Mouse (Mus musculus): ENCODE results near the gene Spata2l. TPM values are rescaled to one million over a fixed set of nuclear protein-coding genes. Genes with fewer than 3 reads are reported as not detected.

Spata2l gene
- polyA plus RNA-seq, 1 experiment from 2014 or later: 12.8 TPM

GRCm38 (mm10) chr8:123191908-123192307 is 44.1 kb downstream of the Spata2l start:
- H3K9ac ChIP-seq (replicated peaks): no peak overlapping the region

GRCm38 (mm10) chr8:123190678-123191077 is 45.4 kb downstream of the Spata2l start:
- Histone ChIP-seq H3K4me1 (peaks cover 7% of the 10 kb centered on the region; the same call in 1 of the 2 replicates), H3K27me3 (replicated peaks) (no peaks in the 10 kb centered on the region), H3K9ac (replicated peaks) (no peak overlapping the region), H3K27ac (replicated peaks) (no peak overlapping the region), H3K4me2 (peak overlapping the region; percentile 32), H3K36me3 (no peaks in the 10 kb centered on the region), H3K9me3 (replicated peaks) (no peaks in the 10 kb centered on the region), H3K4me3 (replicated peaks) (no peak overlapping the region)
- 5% methylated on average over 9 of the region's 9 CpGs for WGBS
- ATAC-seq (ENCODE audit: low FRiP score): peak; percentile 55; the same call in 1 of the 2 replicates

More at GRCm38 (mm10) chr8:123191908-123192307, 44.1 kb downstream of the Spata2l start:
- Histone ChIP-seq H3K9me3 (replicated peaks) (no peaks in the 10 kb centered on the region), H3K27ac (replicated peaks) (no peak overlapping the region), H3K4me1 (peaks cover 7% of the 10 kb centered on the region; the same call in 1 of the 2 replicates), H3K36me3 (no peaks in the 10 kb centered on the region), H3K4me2 (no peak overlapping the region), H3K4me3 (replicated peaks) (no peak overlapping the region), H3K27me3 (replicated peaks) (no peaks in the 10 kb centered on the region)
- no peak for ATAC-seq (ENCODE audit: low FRiP score)
- 60% methylated on average over 8 of the region's 8 CpGs for WGBS

GRCm38 (mm10) chr8:123188841-123189240 is 47.2 kb downstream of the Spata2l start:
- no peak for ATAC-seq (ENCODE audit: low FRiP score)
- no peak overlapping the region for H3K4me3 ChIP-seq (replicated peaks)
- no peak overlapping the region for H3K9ac ChIP-seq (replicated peaks)
- H3K9me3 ChIP-seq (replicated peaks): no peaks in the 10 kb centered on the region
- H3K4me1 ChIP-seq: peaks cover 7% of the 10 kb centered on the region; the same call in 1 of the 2 replicates
- 80% methylated on average over 7 of the region's 7 CpGs for WGBS
- H3K27me3 ChIP-seq (replicated peaks): no peaks in the 10 kb centered on the region
- no peaks in the 10 kb centered on the region for H3K36me3 ChIP-seq
- H3K4me2 ChIP-seq: no peak overlapping the region
- H3K27ac ChIP-seq (replicated peaks): no peak overlapping the region

GRCm38 (mm10) chr8:123188006-123188405 is 48.0 kb downstream of the Spata2l start:
- H3K27me3 ChIP-seq (replicated peaks): no peaks in the 10 kb centered on the region
- no peak overlapping the region for H3K4me2 ChIP-seq
- 89% methylated on average over 2 of the region's 2 CpGs for WGBS
- no peak for ATAC-seq (ENCODE audit: low FRiP score)
- no peaks in the 10 kb centered on the region for H3K36me3 ChIP-seq
- peaks cover 7% of the 10 kb centered on the region; the same call in 1 of the 2 replicates for H3K4me1 ChIP-seq
- no peak overlapping the region for H3K9ac ChIP-seq (replicated peaks)
- H3K9me3 ChIP-seq (replicated peaks): no peaks in the 10 kb centered on the region
- H3K27ac ChIP-seq (replicated peaks): no peak overlapping the region
- no peak overlapping the region for H3K4me3 ChIP-seq (replicated peaks)

GRCm38 (mm10) chr8:123185566-123186409 is 50.2 kb downstream of the Spata2l start, which contains the start of gene Dpep1:
Dpep1 (plus strand) TSS chr8:123186242.
- Histone ChIP-seq H3K4me3 (replicated peaks) (no peak within 1 kb of the TSS), H3K36me3 (no peaks in the 10 kb centered on the region), H3K9ac (replicated peaks) (no peak within 1 kb of the TSS), H3K4me1 (peaks cover 3% of the 10 kb centered on the region; the same call in 1 of the 2 replicates), H3K27me3 (replicated peaks) (no peaks in the 10 kb centered on the region), H3K9me3 (replicated peaks) (no peaks in the 10 kb centered on the region), H3K27ac (replicated peaks) (no peak within 1 kb of the TSS), H3K4me2 (no peak within 1 kb of the TSS)
- no peak for ATAC-seq (ENCODE audit: low FRiP score)
- WGBS: 51% methylated on average over 19 of the region's 19 CpGs

- no peak for ATAC-seq (ENCODE audit: low FRiP score)
Observed at GRCm38 (mm10) chr8:123181391-123181790, 54.6 kb downstream of the Spata2l start.

More at GRCm38 (mm10) chr8:123181391-123181790, 54.6 kb downstream of the Spata2l start:
- 70% methylated on average over 3 of the region's 3 CpGs for WGBS
- Histone ChIP-seq H3K36me3 (no peaks in the 10 kb centered on the region), H3K27ac (replicated peaks) (no peak overlapping the region), H3K4me2 (no peak overlapping the region), H3K9ac (replicated peaks) (no peak overlapping the region), H3K9me3 (replicated peaks) (no peaks in the 10 kb centered on the region; the same call in 1 of the 2 replicates), H3K4me1 (no peaks in the 10 kb centered on the region), H3K4me3 (replicated peaks) (no peak overlapping the region), H3K27me3 (replicated peaks) (no peaks in the 10 kb centered on the region)

Other genes starting within 250 kb of the Spata2l start
- 36.5 and 59.9 TPM in 2 replicates for gene Ankrd11, start 194.0 kb downstream of the Spata2l start, polyA plus RNA-seq (2015; fragmentation: Nextera tagmentation; extraction: Ambion mirVana)
- gene Spg7, start 173.3 kb downstream of the Spata2l start, polyA plus RNA-seq (2015; fragmentation: Nextera tagmentation; extraction: Ambion mirVana): 45.8 and 47.6 TPM in 2 replicates
- 659 and 826 TPM in 2 replicates for gene Rpl13, start 133.9 kb downstream of the Spata2l start, polyA plus RNA-seq (2015; fragmentation: Nextera tagmentation; extraction: Ambion mirVana)
- 3.7 and 4.7 TPM in 2 replicates for gene Cpne7, start 118.9 kb downstream of the Spata2l start, polyA plus RNA-seq (2015; fragmentation: Nextera tagmentation; extraction: Ambion mirVana)
- 2.2 and 3.4 TPM in 2 replicates for gene Sult5a1, start 77.9 kb downstream of the Spata2l start, polyA plus RNA-seq (2015; fragmentation: Nextera tagmentation; extraction: Ambion mirVana)
- 0.41 and 1.1 TPM in 2 replicates for gene Dpep1, start 50.0 kb downstream of the Spata2l start, polyA plus RNA-seq (2015; fragmentation: Nextera tagmentation; extraction: Ambion mirVana)
- 174 and 182 TPM in 2 replicates for gene Chmp1a, start 23.5 kb downstream of the Spata2l start, polyA plus RNA-seq (2015; fragmentation: Nextera tagmentation; extraction: Ambion mirVana)
- gene Spata33, start 23.4 kb downstream of the Spata2l start, polyA plus RNA-seq (2015; fragmentation: Nextera tagmentation; extraction: Ambion mirVana): 6.5 and 6.6 TPM in 2 replicates
- gene Cdk10, start 11.4 kb downstream of the Spata2l start, polyA plus RNA-seq (2015; fragmentation: Nextera tagmentation; extraction: Ambion mirVana): 42.3 and 44.2 TPM in 2 replicates
- gene Zfp276, start 18.0 kb upstream of the Spata2l start, polyA plus RNA-seq (2015; fragmentation: Nextera tagmentation; extraction: Ambion mirVana): 21.6 and 21.7 TPM in 2 replicates
- 55.6 and 61.5 TPM in 2 replicates for gene Vps9d1, start 18.1 kb upstream of the Spata2l start, polyA plus RNA-seq (2015; fragmentation: Nextera tagmentation; extraction: Ambion mirVana)
- gene Fanca, start 82.3 kb upstream of the Spata2l start, polyA plus RNA-seq (2015; fragmentation: Nextera tagmentation; extraction: Ambion mirVana): 6.1 and 9.8 TPM in 2 replicates
- 37.9 and 44.0 TPM in 2 replicates for gene Spire2, start 96.5 kb upstream of the Spata2l start, polyA plus RNA-seq (2015; fragmentation: Nextera tagmentation; extraction: Ambion mirVana)
- 368 and 390 TPM in 2 replicates for gene Tcf25, start 137.5 kb upstream of the Spata2l start, polyA plus RNA-seq (2015; fragmentation: Nextera tagmentation; extraction: Ambion mirVana)
- 0.20 and 0.22 TPM in 2 replicates for gene Mc1r, start 170.9 kb upstream of the Spata2l start, polyA plus RNA-seq (2015; fragmentation: Nextera tagmentation; extraction: Ambion mirVana)
- 1,289 and 1,555 TPM in 2 replicates for gene Tubb3, start 175.2 kb upstream of the Spata2l start, polyA plus RNA-seq (2015; fragmentation: Nextera tagmentation; extraction: Ambion mirVana)
- gene Def8, start 187.3 kb upstream of the Spata2l start, polyA plus RNA-seq (2015; fragmentation: Nextera tagmentation; extraction: Ambion mirVana): 46.8 and 52.3 TPM in 2 replicates
- gene Afg3l1, start 241.7 kb upstream of the Spata2l start, polyA plus RNA-seq (2015; fragmentation: Nextera tagmentation; extraction: Ambion mirVana): 47.3 and 50.7 TPM in 2 replicates

Measured in neural tube, embryonic 15.5 days (tissue).